Mouse (Mus musculus): Measurements from ENCODE around the gene Trappc3. TPM values are rescaled to one million over a fixed set of nuclear protein-coding genes. Genes with fewer than 3 reads are reported as not detected.

The Trappc3 gene
- polyA plus RNA-seq, 1 experiment from 2014 or later, result 45.4 TPM

DNA sequence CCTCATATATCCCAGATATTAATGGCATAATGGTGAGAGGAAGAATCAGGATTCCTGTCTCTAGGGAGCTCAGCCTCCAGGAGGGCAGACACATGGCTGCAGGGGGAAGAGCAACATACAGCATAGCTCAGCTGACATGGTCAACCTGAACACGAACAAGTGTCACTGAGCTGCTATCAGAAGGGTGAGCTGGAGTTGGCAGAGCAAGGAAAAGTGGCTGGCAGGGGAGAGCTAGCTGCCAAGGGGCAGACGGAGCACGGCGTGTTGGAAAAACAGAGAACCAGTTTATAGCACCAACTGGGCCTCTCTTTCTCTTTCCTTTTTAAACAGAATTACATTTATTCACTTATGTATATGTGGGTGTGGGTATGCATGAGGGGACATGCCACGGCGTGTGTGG lies 19.6 kb upstream of the Trappc3 start:
- H3K9ac ChIP-seq (ENCODE audit: low read length), result no peak overlapping the region
- H3K27me3 ChIP-seq (ENCODE audit: control insufficient read depth, insufficient read depth, low read length), result no peaks in the 10 kb centered on the region
- H3K4me2 ChIP-seq (ENCODE audit: low read depth), result no peak overlapping the region
- 94% methylated on average over 6 of the region's 6 CpGs for WGBS
- DNase-seq (ENCODE audit: low spot score) (no peak), ATAC-seq (ENCODE audit: insufficient read depth, low FRiP score, low TSS enrichment) (no peak)
- H3K36me3 ChIP-seq (ENCODE audit: control insufficient read depth, insufficient read depth, low read length), result peaks cover 32% of the 10 kb centered on the region
- H3K27ac ChIP-seq (ENCODE audit: low read depth, low read length), result no peak overlapping the region
- H3K4me1 ChIP-seq (ENCODE audit: control insufficient read depth, insufficient read depth, low read length), result no peaks in the 10 kb centered on the region
- no peaks in the 10 kb centered on the region for H3K9me3 ChIP-seq (ENCODE audit: control insufficient read depth, low read length)
- no peak overlapping the region for H3K4me3 ChIP-seq (ENCODE audit: low read depth, low read length)

DNA sequence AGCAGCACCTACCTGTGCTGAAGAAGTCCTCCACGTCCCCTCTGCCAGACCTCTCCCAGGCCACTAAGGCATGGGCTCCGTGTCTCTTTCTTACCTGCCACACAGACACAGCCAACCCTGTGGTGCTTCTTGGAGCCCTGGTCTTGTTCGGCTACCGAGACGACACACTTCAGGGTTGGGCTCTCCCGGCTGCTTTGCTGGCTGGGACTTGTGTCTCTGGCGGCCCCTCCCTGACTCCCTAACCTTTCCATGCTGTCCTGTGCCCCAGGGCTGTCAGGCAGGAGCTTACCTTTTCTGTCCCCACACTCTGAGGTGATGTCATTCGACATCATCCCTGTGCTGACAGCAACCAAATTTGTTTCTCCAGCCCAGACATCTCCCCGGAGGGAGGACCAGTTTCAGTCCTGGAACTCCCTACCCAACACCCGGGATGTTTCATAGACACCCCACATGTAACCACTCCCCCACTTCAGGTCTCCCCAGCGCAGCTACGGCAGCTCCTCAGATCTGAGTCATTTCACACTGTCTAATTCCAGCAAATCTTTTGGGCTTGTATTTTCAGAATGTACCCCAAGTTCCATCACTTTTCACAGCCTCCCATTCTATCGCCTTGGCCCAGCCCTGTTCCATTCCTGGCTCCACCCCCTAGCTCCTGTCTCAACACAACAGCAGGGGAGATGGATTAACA lies 15.8 kb upstream of the Trappc3 start:
- H3K4me2 ChIP-seq (ENCODE audit: low read depth), result no peak overlapping the region
- peaks cover 15% of the 10 kb centered on the region for H3K4me1 ChIP-seq (ENCODE audit: control insufficient read depth, insufficient read depth, low read length)
- ATAC-seq (ENCODE audit: insufficient read depth, low FRiP score, low TSS enrichment) (no peak), DNase-seq (ENCODE audit: low spot score) (no peak)
- H3K27ac ChIP-seq (ENCODE audit: low read depth, low read length), result no peak overlapping the region
- H3K27me3 ChIP-seq (ENCODE audit: control insufficient read depth, insufficient read depth, low read length), result no peaks in the 10 kb centered on the region
- H3K9me3 ChIP-seq (ENCODE audit: control insufficient read depth, low read length), result no peaks in the 10 kb centered on the region
- 87% methylated on average over 13 of the region's 13 CpGs for WGBS
- no peak overlapping the region for H3K4me3 ChIP-seq (ENCODE audit: low read depth, low read length)
- no peak overlapping the region for H3K9ac ChIP-seq (ENCODE audit: low read length)
- H3K36me3 ChIP-seq (ENCODE audit: control insufficient read depth, insufficient read depth, low read length), result peaks cover 13% of the 10 kb centered on the region

DNA sequence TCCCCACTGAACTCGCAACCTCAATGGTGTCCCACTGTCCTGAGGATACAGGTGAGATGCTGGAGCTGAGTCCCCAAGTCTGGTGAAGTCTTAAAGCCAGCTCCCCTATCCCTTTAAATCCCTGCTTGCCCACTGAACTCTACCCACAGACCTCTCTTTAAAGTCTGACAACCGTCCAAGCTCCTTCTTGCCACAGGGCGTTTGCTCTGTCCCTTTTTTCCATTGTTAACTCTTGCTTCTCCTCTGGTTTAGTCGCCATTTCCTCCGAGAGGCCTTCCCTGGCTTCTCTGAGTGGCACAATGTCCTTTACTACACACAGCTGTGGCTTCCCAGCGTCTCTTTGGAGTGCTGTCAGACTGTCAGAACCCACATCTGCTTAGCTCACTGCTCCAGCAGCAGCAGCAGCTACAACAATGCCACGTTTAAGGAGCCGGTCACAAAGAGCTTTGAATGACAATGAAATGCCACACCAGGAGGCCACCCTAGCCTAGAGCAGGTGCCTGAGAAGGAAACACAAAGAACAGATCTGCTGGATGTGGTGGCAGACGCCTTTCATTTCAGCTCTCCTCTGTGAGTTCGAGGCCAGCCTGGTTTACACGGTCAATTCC lies 13.8 kb upstream of the Trappc3 start:
- DNase-seq (ENCODE audit: low spot score) (peak; percentile 47), ATAC-seq (ENCODE audit: insufficient read depth, low FRiP score, low TSS enrichment) (no peak)
- no peaks in the 10 kb centered on the region for H3K27me3 ChIP-seq (ENCODE audit: control insufficient read depth, insufficient read depth, low read length)
- no peak overlapping the region for H3K4me2 ChIP-seq (ENCODE audit: low read depth)
- no peak overlapping the region for H3K9ac ChIP-seq (ENCODE audit: low read length)
- peaks cover 6% of the 10 kb centered on the region; the same call in 1 of the 2 replicates for H3K36me3 ChIP-seq (ENCODE audit: control insufficient read depth, insufficient read depth, low read length)
- H3K4me3 ChIP-seq (ENCODE audit: low read depth, low read length), result no peak overlapping the region
- no peaks in the 10 kb centered on the region for H3K9me3 ChIP-seq (ENCODE audit: control insufficient read depth, low read length)
- H3K4me1 ChIP-seq (ENCODE audit: control insufficient read depth, insufficient read depth, low read length), result peaks cover 32% of the 10 kb centered on the region
- 23% methylated on average over 11 of the region's 11 CpGs for WGBS
- H3K27ac ChIP-seq (ENCODE audit: low read depth, low read length), result peak overlapping the region; percentile 40; the same call in 1 of the 2 replicates

DNA sequence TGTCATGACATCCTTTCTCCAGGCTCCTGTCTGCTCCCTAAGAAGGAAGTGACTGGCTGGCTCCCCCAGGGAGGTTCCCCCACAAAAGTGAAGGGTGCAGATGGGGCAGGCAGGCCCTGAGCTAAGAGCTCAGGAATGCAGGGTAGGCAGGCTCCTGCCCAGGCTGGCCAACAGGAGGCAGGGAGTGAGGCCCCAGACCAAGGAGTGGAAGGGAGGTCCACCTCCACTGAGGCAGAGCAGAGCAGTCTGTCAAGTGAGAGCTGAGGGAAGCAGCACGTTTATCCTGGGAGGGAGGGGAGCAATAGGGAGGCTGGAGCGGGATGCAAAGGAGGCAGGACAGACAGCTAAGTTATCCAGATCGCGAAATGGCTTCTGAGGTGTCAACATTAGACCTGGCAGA lies 11.5 kb upstream of the Trappc3 start:
- no peak for ATAC-seq (ENCODE audit: insufficient read depth, low FRiP score, low TSS enrichment)
- Histone ChIP-seq H3K4me3 (ENCODE audit: low read depth, low read length) (no peak overlapping the region), H3K36me3 (ENCODE audit: control insufficient read depth, insufficient read depth, low read length) (peaks cover 6% of the 10 kb centered on the region; the same call in 1 of the 2 replicates), H3K9ac (ENCODE audit: low read length) (no peak overlapping the region), H3K27ac (ENCODE audit: low read depth, low read length) (no peak overlapping the region), H3K9me3 (ENCODE audit: control insufficient read depth, low read length) (no peaks in the 10 kb centered on the region), H3K4me2 (ENCODE audit: low read depth) (no peak overlapping the region), H3K27me3 (ENCODE audit: control insufficient read depth, insufficient read depth, low read length) (no peaks in the 10 kb centered on the region), H3K4me1 (ENCODE audit: control insufficient read depth, insufficient read depth, low read length) (peaks cover 46% of the 10 kb centered on the region)
- no peak for DNase-seq (ENCODE audit: low spot score)
- WGBS, result 53% methylated on average over 4 of the region's 4 CpGs

DNA sequence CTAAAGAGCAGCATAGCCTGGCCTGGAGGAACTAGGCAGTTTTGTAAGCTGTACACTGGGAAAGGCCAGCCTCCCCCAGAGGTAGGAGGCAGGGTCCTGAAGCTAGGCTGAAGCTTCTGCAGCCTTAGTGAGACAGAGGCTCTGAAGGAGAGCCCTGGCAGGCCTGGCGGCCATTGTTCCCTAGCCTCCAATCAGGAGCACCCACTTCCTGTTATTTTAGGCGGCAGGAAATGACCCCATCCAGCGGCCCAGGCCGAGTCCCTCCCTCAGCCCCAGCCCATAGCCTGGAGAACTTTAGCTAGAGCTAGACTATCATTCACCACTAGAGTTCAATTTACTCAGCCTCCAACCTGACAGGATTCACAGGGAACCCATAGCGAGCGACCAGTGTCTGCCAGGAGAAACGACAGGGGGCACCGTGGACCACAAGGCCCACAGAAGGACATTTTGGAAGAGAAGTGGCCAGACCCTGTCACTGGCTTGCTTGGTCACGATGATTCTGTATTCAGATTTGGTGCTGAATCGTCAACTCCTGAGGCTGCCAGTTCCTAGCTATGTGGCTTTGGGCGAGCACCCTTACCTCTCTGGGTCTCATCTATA lies 10.4 kb upstream of the Trappc3 start:
- DNase-seq (ENCODE audit: low spot score), result no peak
- ATAC-seq (ENCODE audit: insufficient read depth, low FRiP score, low TSS enrichment), result no peak

DNA sequence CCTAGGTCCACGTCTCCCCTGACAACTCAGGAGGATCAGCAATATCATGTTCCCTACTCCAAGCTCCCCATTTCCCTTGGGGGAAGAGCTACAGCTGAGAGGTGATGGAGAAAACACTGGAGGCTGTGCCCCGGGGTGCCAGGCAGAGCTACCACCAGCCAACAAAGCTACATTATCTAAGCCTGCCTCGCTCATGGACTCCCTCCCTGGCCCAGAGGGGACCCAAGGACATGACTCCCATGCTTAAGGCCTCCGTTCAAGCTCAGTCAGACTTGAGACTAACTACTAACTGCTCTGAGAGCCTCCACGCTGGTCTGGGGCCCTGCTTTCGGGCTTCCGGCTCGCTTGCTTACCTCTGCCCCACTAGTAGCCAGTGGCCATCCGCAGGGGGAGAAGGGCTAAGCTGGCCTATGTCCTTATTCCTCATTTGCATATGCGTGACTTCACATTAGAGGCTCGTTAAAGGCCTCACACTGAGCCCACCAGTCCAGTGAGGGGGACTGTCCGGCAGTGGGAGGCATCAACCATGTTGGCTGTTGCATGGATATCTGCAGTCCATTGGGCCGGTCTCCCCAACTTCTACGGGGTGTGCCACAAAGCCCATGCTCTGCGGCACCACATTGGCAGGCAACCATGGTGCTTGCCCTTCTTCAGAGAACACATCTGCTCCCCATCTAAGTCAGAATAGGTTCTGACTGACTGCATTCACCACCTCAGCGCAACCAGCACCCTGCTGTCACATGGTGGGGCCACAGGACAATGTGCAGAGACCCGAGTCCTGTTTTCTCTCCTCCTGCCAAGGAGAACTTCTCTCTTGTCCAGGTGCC lies 9.5 kb upstream of the Trappc3 start:
- Histone ChIP-seq H3K9ac (ENCODE audit: low read length) (no peak overlapping the region; the same call in 1 of the 2 replicates), H3K27me3 (ENCODE audit: control insufficient read depth, insufficient read depth, low read length) (no peaks in the 10 kb centered on the region), H3K4me3 (ENCODE audit: low read depth, low read length) (no peak overlapping the region), H3K9me3 (ENCODE audit: control insufficient read depth, low read length) (no peaks in the 10 kb centered on the region), H3K4me2 (ENCODE audit: low read depth) (no peak overlapping the region), H3K4me1 (ENCODE audit: control insufficient read depth, insufficient read depth, low read length) (peaks cover 53% of the 10 kb centered on the region), H3K27ac (ENCODE audit: low read depth, low read length) (no peak overlapping the region), H3K36me3 (ENCODE audit: control insufficient read depth, insufficient read depth, low read length) (peaks cover 4% of the 10 kb centered on the region; the same call in 1 of the 2 replicates)
- no peak for ATAC-seq (ENCODE audit: insufficient read depth, low FRiP score, low TSS enrichment)
- no peak for DNase-seq (ENCODE audit: low spot score)
- 75% methylated on average over 17 of the region's 17 CpGs for WGBS

More for the DNA sequence above, 10.4 kb upstream of the Trappc3 start:
- Histone ChIP-seq H3K36me3 (ENCODE audit: control insufficient read depth, insufficient read depth, low read length) (peaks cover 4% of the 10 kb centered on the region; the same call in 1 of the 2 replicates), H3K27ac (ENCODE audit: low read depth, low read length) (no peak overlapping the region), H3K9me3 (ENCODE audit: control insufficient read depth, low read length) (no peaks in the 10 kb centered on the region), H3K4me1 (ENCODE audit: control insufficient read depth, insufficient read depth, low read length) (peaks cover 46% of the 10 kb centered on the region), H3K27me3 (ENCODE audit: control insufficient read depth, insufficient read depth, low read length) (no peaks in the 10 kb centered on the region), H3K9ac (ENCODE audit: low read length) (no peak overlapping the region), H3K4me3 (ENCODE audit: low read depth, low read length) (no peak overlapping the region), H3K4me2 (ENCODE audit: low read depth) (peak overlapping the region; percentile 16; the same call in 1 of the 2 replicates)
- WGBS, result 67% methylated on average over 11 of the region's 11 CpGs

DNA sequence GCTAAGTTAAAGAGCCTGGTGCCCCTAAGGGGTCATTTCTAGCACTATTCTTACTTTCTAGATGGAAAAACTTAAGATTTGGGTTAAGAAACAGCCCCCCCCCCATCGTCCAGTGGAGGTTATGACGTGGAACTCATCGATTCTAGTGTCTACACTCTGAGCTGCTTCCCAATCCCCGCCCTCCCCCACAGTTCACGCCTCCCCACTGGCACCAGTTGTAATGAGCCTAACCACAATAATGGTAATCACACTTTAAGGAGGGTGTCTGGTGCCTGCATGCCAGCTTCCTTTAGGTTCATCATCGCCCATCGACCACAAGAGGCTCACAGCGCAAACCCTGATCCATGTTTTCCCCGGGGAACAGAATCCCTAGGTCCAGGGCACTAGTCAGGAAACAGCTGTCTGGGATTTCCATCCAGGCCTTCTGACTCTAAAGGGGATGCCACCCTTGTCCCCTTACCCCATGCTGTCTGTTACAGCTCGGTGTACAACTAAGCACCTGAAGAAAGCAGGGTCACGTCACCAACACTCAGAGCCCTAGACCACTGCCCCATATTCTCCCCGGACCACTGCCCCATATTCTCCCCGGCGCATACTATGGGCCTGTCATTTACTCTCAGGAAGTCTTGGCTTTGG lies 8.4 kb upstream of the Trappc3 start:
- Histone ChIP-seq H3K36me3 (ENCODE audit: control insufficient read depth, insufficient read depth, low read length) (peaks cover 4% of the 10 kb centered on the region; the same call in 1 of the 2 replicates), H3K4me3 (ENCODE audit: low read depth, low read length) (peak overlapping the region; percentile 98; the same call in 1 of the 2 replicates), H3K27ac (ENCODE audit: low read depth, low read length) (no peak overlapping the region), H3K27me3 (ENCODE audit: control insufficient read depth, insufficient read depth, low read length) (no peaks in the 10 kb centered on the region), H3K4me1 (ENCODE audit: control insufficient read depth, insufficient read depth, low read length) (peaks cover 55% of the 10 kb centered on the region), H3K9ac (ENCODE audit: low read length) (no peak overlapping the region), H3K4me2 (ENCODE audit: low read depth) (peak overlapping the region; percentile 96), H3K9me3 (ENCODE audit: control insufficient read depth, low read length) (no peaks in the 10 kb centered on the region)
- DNase-seq (ENCODE audit: low spot score), result no peak
- no peak for ATAC-seq (ENCODE audit: insufficient read depth, low FRiP score, low TSS enrichment)
- WGBS, result 75% methylated on average over 14 of the region's 14 CpGs
